Mouse (Mus musculus) limb, embryonic 14.5 days (tissue): ENCODE data around the gene Sctr. TPM values are rescaled to one million over a fixed set of nuclear protein-coding genes. Genes with fewer than 3 reads are reported as not detected.

Experiments
- ATAC-seq: fragments of 200-750 bp; cut with Nextera tagmentation; 2 replicates; pipeline ENCODE4 v1.8.0; 2017; ENCODE audit warnings: low read depth, moderate number of reproducible peaks, moderate TSS enrichment; ENCODE audit not compliant: low FRiP score
- DNase-seq: peaks from one replicate; pipeline ENCODE4 v3.0.0-alpha.2; 2015; ENCODE audit warnings: low spot score
- H3K27ac ChIP-seq: fragments of 300-500 bp; sonication (generic); replicated peaks from 2 replicates; pipeline ENCODE4 v1.5.1; 2014; ENCODE audit warnings: low read depth, mild to moderate bottlenecking, low read length, moderate library complexity, mixed read lengths
- H3K27me3 ChIP-seq: fragments of 300-500 bp; sonication (generic); 2 replicates; pipeline ENCODE4 v1.6.1; 2014; ENCODE audit warnings: low read length, mixed read lengths; ENCODE audit not compliant: control insufficient read depth, insufficient read depth
- H3K36me3 ChIP-seq: fragments of 300-500 bp; sonication (generic); 2 replicates; pipeline ENCODE4 v1.6.1; 2014; ENCODE audit warnings: mild to moderate bottlenecking, low read length, moderate library complexity, mixed read lengths; ENCODE audit not compliant: control insufficient read depth, insufficient read depth
- H3K4me1 ChIP-seq: fragments of 300-500 bp; sonication (generic); 2 replicates; pipeline ENCODE4 v1.6.1; 2014; ENCODE audit warnings: antibody characterized with exemption, low read length, mixed read lengths; ENCODE audit not compliant: control insufficient read depth, insufficient read depth
- H3K4me2 ChIP-seq: fragments of 300-500 bp; sonication (generic); replicated peaks from 2 replicates; pipeline ENCODE4 v1.6.1; 2014; ENCODE audit warnings: low read depth, mild to moderate bottlenecking, low read length, moderate library complexity; ENCODE audit not compliant: severe bottlenecking
- H3K4me3 ChIP-seq: fragments of 300-500 bp; sonication (generic); replicated peaks from 2 replicates; pipeline ENCODE4 v1.5.1; 2014; ENCODE audit warnings: low read length
- H3K9ac ChIP-seq: fragments of 300-500 bp; sonication (generic); 2 replicates; pipeline ENCODE4 v1.6.1; 2014; ENCODE audit warnings: mild to moderate bottlenecking, low read depth, low read length, moderate library complexity; ENCODE audit not compliant: severe bottlenecking
- H3K9me3 ChIP-seq: fragments of 300-500 bp; sonication (generic); 2 replicates; pipeline ENCODE4 v1.6.1; 2016; ENCODE audit warnings: low read length; ENCODE audit not compliant: control insufficient read depth
- POLR2A ChIP-seq: fragments of 200-500 bp; IDR thresholded peaks from 2 replicates; pipeline ENCODE4 v1.8.0; 2012; ENCODE audit warnings: inconsistent platforms, mild to moderate bottlenecking, moderate library complexity, borderline replicate concordance; ENCODE audit not compliant: insufficient read depth, insufficient read length; ENCODE audit errors: extremely low read depth
- WGBS: fragments of 180-500 bp; shearing (Covaris S2); extraction: QIAGEN DNeasy Blood & Tissue Kit; methylation state at CpG from one replicate; pipeline ENCODE4 v1.1.7; 2014; 5-methylcytosine and 5-hydroxymethylcytosine counted together
- polyA plus RNA-seq, 2 experiments: library from polyadenylated mRNA; depleted of rRNA in 1 of 2; stranded (reverse) in 1 of 2; unstranded in 1 of 2; fragments of >200 nt; fragmentation: Nextera tagmentation in 1 of 2; extraction: Ambion mirVana in 1 of 2; gene quantifications; 2 replicates each; pipeline versions ENCODE4 v1.2.1 to v1.2.3; 2012 to 2014

Gene Sctr
- polyA plus RNA-seq, 2 experiments = 0.29 to 0.55 TPM

- Histone ChIP-seq H3K4me1 (no peaks in the 10 kb centered on the region), H3K27me3 (no peaks in the 10 kb centered on the region), H3K4me2 (no peak overlapping the region), H3K9me3 (no peaks in the 10 kb centered on the region), H3K9ac (no peak overlapping the region), H3K4me3 (no peak overlapping the region), H3K27ac (no peak overlapping the region), H3K36me3 (no peaks in the 10 kb centered on the region)
- no peak for ATAC-seq
- WGBS = 84% methylated on average over 3 of the region's 3 CpGs
- DNase-seq = no peak
- no peak for TF ChIP-seq POLR2A
Observed at GRCm38 (mm10) chr1:120066625-120067024, 59.9 kb downstream of the Sctr start.

GRCm38 (mm10) chr1:120069120-120069519 lies 62.4 kb downstream of the Sctr start:
- Histone ChIP-seq H3K4me2 (no peak overlapping the region), H3K9me3 (no peaks in the 10 kb centered on the region), H3K27me3 (peaks cover 12% of the 10 kb centered on the region), H3K9ac (no peak overlapping the region), H3K27ac (no peak overlapping the region), H3K4me1 (0 out of 2 replicates have a peak, but pooled peaks cover 8% of the 10 kb centered on the region), H3K4me3 (no peak overlapping the region), H3K36me3 (no peaks in the 10 kb centered on the region)
- no peak for ATAC-seq
- no peak for DNase-seq
- TF ChIP-seq POLR2A = no peak
- 75% methylated on average over 5 of the region's 5 CpGs for WGBS

GRCm38 (mm10) chr1:120070168-120070567 lies 63.5 kb downstream of the Sctr start:
- no peak for ATAC-seq
- TF ChIP-seq POLR2A = no peak
- WGBS = 30% methylated on average over 6 of the region's 6 CpGs

GRCm38 (mm10) chr1:120071133-120071532 lies 64.4 kb downstream of the Sctr start:
- TF ChIP-seq POLR2A = no peak
- Histone ChIP-seq H3K9ac (no peak overlapping the region), H3K4me3 (no peak overlapping the region), H3K4me2 (no peak overlapping the region), H3K9me3 (no peaks in the 10 kb centered on the region), H3K4me1 (0 out of 2 replicates have a peak, but pooled peaks cover 8% of the 10 kb centered on the region), H3K27ac (no peak overlapping the region), H3K36me3 (no peaks in the 10 kb centered on the region), H3K27me3 (peaks cover 12% of the 10 kb centered on the region)
- WGBS = 79% methylated on average over 4 of the region's 4 CpGs
- DNase-seq (no peak), ATAC-seq (no peak)

More at GRCm38 (mm10) chr1:120070168-120070567, 63.5 kb downstream of the Sctr start:
- no peaks in the 10 kb centered on the region for H3K36me3 ChIP-seq
- H3K27ac ChIP-seq = no peak overlapping the region
- 0 out of 2 replicates have a peak, but pooled peaks cover 8% of the 10 kb centered on the region for H3K4me1 ChIP-seq
- no peak overlapping the region for H3K4me3 ChIP-seq
- no peak for DNase-seq
- no peak overlapping the region for H3K4me2 ChIP-seq
- peaks cover 12% of the 10 kb centered on the region for H3K27me3 ChIP-seq
- no peak overlapping the region for H3K9ac ChIP-seq
- no peaks in the 10 kb centered on the region for H3K9me3 ChIP-seq

- Histone ChIP-seq H3K27ac (no peak overlapping the region), H3K9me3 (no peaks in the 10 kb centered on the region), H3K4me1 (0 out of 2 replicates have a peak, but pooled peaks cover 8% of the 10 kb centered on the region), H3K9ac (peak overlapping the region; percentile 51; the same call in 1 of the 2 replicates), H3K36me3 (no peaks in the 10 kb centered on the region), H3K27me3 (peaks cover 12% of the 10 kb centered on the region), H3K4me2 (peak overlapping the region; percentile 84), H3K4me3 (peak overlapping the region; percentile 40)
- no peak for ATAC-seq
- WGBS = 13% methylated on average over 16 of the region's 16 CpGs
- DNase-seq = no peak
- no peak for TF ChIP-seq POLR2A
Observed at GRCm38 (mm10) chr1:120072900-120073299, 66.2 kb downstream of the Sctr start.
